Mouse (Mus musculus) C2C12 (cell line): ENCODE measurements around the gene Ager.

Experiments
- CTCF ChIP-seq: IDR thresholded peaks from one replicate; pipeline ENCODE4 v1.5.1; 2011; ENCODE audit not compliant: control insufficient read depth, insufficient read depth, insufficient read length
- MAX ChIP-seq: IDR thresholded peaks from one replicate; pipeline ENCODE4 v1.6.1; 2011; ENCODE audit warnings: mild to moderate bottlenecking, control low read depth
- MYOD1 ChIP-seq: IDR thresholded peaks from one replicate; pipeline ENCODE4 v1.6.1; 2011; ENCODE audit warnings: low read depth; ENCODE audit not compliant: control insufficient read depth, insufficient read length
- MYOG ChIP-seq: IDR thresholded peaks from one replicate; pipeline ENCODE4 v1.6.1; 2011; ENCODE audit not compliant: control insufficient read depth, insufficient read length; ENCODE audit errors: extremely low read depth
- USF1 ChIP-seq: IDR thresholded peaks from one replicate; pipeline ENCODE4 v1.6.1; 2011; ENCODE audit warnings: low read depth, mild to moderate bottlenecking, control low read depth, moderate library complexity

DNA sequence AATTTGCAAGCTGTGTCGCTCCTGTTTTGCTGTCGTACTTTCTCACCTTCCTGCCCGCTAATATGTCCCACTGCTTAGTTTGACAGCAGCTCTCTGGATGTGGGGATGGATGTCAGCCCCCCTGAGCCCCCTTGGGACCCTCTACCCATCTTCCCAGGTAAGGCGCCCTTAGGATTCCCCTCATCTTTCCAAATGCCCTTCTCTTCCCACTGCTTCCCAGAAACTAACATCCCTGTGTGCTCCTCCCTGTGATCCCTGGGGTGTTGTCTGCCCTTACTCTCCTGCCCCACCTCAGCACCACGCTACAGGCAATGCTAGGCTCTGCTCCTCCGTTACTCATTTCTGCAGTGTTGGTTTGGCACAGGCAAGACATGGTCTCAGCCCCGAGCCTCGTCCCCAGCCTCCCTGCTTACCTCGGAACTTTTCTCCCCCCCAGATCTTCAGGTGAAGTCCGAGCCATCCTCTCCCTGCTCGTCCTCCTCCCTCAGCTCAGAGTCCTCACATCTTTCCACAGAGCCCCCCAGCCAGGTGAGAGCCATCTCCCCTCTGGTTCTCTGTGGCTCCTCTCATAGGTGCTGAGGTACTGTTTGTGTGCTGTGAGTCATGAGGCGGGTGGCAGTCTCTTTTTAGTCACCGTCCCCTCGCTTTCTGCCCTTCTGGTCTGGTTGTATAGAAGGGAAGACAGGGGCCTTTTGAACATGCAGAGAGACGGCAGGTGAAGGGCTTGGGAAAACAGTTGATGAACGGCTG, 50.7 kb downstream of the Ager start:
- no peak for TF ChIP-seq CTCF
- TF ChIP-seq MYOD1, result no peak
- no peak for TF ChIP-seq USF1
- TF ChIP-seq MAX, result no peak
- TF ChIP-seq MYOG, result no peak
